Mouse (Mus musculus): Measurements from ENCODE around the gene Fchsd2.
"Not testable (repeated sequence)": the region's sequence is repeated elsewhere in the genome, so short reads cannot be mapped to it uniquely, and the experiment has no call there.

The Fchsd2 gene

GRCm38 (mm10) chr7:101119391-101119790 is 26.7 kb downstream of the Fchsd2 start:
- no peak for DNase-seq

- no peak for DNase-seq
Measured at GRCm38 (mm10) chr7:101123579-101124347, 31.1 kb downstream of the Fchsd2 start.

GRCm38 (mm10) chr7:101127737-101128136 is 35.1 kb downstream of the Fchsd2 start:
- no peak for DNase-seq

GRCm38 (mm10) chr7:101128536-101128935 is 35.9 kb downstream of the Fchsd2 start:
- DNase-seq: no peak

- DNase-seq: no peak
Measured at GRCm38 (mm10) chr7:101130646-101131045, 38.0 kb downstream of the Fchsd2 start.

- DNase-seq: peak; percentile 12 to 17
Measured at GRCm38 (mm10) chr7:101131281-101131680, 38.6 kb downstream of the Fchsd2 start.

- DNase-seq: peak in 1 of 2 experiments; percentile 8
Measured at GRCm38 (mm10) chr7:101133591-101133990, 40.9 kb downstream of the Fchsd2 start.

GRCm38 (mm10) chr7:101134117-101134516 is 41.5 kb downstream of the Fchsd2 start:
- DNase-seq: no peak

- DNase-seq: no peak
Measured at GRCm38 (mm10) chr7:101138819-101139218, 46.2 kb downstream of the Fchsd2 start.

GRCm38 (mm10) chr7:101142907-101143306 is 50.2 kb downstream of the Fchsd2 start:
- DNase-seq: no peak

- no peak for DNase-seq
Measured at GRCm38 (mm10) chr7:101144222-101144621, 51.6 kb downstream of the Fchsd2 start.

GRCm38 (mm10) chr7:101149039-101149438 is 56.4 kb downstream of the Fchsd2 start:
- no peak for DNase-seq

- DNase-seq: not testable (repeated sequence)
Measured at GRCm38 (mm10) chr7:101154883-101155282, 62.2 kb downstream of the Fchsd2 start.

GRCm38 (mm10) chr7:101155284-101155683 is 62.6 kb downstream of the Fchsd2 start:
- no peak for DNase-seq

GRCm38 (mm10) chr7:101160266-101160665 is 67.6 kb downstream of the Fchsd2 start:
- DNase-seq: no peak

- DNase-seq: no peak
Measured at GRCm38 (mm10) chr7:101162781-101163180, 70.1 kb downstream of the Fchsd2 start.

GRCm38 (mm10) chr7:101163878-101164277 is 71.2 kb downstream of the Fchsd2 start:
- DNase-seq: no peak

GRCm38 (mm10) chr7:101166568-101166967 is 73.9 kb downstream of the Fchsd2 start:
- peak in 1 of 2 experiments; percentile 9 for DNase-seq

GRCm38 (mm10) chr7:101170482-101170881 is 77.8 kb downstream of the Fchsd2 start:
- no peak for DNase-seq

- DNase-seq: no peak
Measured at GRCm38 (mm10) chr7:101171002-101171401, 78.3 kb downstream of the Fchsd2 start.

GRCm38 (mm10) chr7:101173331-101173730 is 80.7 kb downstream of the Fchsd2 start:
- no peak for DNase-seq

GRCm38 (mm10) chr7:101178751-101179150 is 86.1 kb downstream of the Fchsd2 start:
- no peak for DNase-seq

GRCm38 (mm10) chr7:101191326-101191969 is 98.8 kb downstream of the Fchsd2 start:
- peak; percentile 24 to 54 for DNase-seq

- no peak for DNase-seq
Measured at GRCm38 (mm10) chr7:101210826-101211225, 118.2 kb downstream of the Fchsd2 start.

Data from cerebellum, postnatal 10 days (tissue).